Mouse (Mus musculus) embryo, embryonic 11.5 days (tissue): Measurements from ENCODE around the gene Sgk1.
"Not testable (repeated sequence)": the region's sequence is repeated elsewhere in the genome, so short reads cannot be mapped to it uniquely, and the experiment has no call there.

Source experiments
- DNase-seq: peaks from one replicate; pipeline ENCODE4 v3.0.0-alpha.2; 2012; ENCODE audit warnings: low read depth, low spot score

Sgk1 gene

DNA sequence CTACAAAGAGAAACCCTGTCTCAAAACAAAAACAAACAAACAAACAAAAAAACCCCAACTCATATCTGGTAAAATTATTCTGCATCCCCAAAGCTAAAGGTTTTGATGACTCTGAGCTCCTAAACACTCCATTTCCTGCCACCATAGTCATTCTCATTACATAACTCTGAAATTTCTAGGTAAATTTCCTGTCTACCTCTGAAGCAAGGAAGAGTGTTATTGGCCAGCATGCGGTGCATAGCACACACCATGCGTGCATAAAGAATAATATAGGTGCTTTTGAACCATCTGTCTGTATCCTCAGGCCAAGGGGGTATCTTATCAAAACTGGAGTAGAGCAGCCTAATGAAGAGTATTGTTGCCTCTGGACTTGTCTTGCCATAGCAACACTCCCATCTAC is 13.8 kb upstream of the Sgk1 start:
- DNase-seq: no peak

DNA sequence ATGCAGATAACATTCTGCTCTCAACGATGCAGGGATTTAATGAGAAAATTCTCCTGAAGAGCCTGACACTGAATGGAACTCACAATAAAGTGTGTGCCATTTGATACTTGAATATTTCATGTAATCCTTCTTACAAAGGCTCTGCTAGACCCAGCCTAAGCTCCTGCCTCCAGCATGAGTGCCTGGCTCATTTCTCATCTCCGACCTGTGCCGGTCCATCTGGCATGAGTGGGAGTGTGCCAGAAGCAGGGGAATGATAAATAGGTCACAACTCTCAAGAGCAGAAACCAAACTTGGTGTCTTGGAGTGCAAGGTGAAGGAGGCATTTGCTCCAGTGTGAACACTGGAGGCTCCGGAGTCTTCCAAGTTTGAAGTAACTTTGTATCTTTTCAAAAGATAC is 13.4 kb upstream of the Sgk1 start:
- no peak for DNase-seq

DNA sequence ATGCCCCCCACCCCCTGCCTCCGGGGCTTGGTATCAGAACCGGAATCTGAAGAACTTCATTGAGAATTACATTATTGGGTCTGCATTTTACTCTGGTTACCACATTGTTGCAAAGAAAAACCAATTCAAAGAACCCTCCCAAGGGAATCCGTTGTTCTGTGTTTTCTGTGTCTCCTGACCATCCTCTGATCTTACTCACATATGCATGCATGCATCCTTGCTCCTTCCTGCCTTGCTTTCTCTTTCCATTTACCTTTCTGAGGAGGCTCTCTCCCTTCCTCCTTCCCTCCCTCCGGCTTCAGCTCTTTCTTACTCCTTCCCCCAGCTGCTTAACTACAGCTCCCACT is 174 bp upstream of the Sgk1 start:
- no peak for DNase-seq

DNA sequence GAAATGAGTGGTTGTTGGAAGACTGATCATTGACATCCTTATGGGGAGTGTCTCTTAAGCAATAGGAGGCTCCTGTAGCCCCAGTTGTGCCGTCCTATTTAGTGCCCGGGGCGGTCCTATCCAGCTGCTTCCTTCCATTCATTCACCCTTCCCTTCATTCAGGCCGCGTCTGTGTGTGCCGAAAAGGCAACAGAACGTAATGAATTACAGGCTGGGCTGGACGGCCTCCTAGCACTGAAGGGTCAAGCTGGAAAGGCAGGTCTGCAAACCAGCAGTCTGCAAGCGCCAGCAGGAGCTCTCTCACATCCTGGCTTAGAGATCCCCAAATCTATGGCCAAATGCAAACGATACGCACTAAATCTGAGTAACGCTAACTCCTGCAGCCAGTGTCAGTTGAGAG is 1.6 kb downstream of the Sgk1 start:
- DNase-seq: no peak

DNA sequence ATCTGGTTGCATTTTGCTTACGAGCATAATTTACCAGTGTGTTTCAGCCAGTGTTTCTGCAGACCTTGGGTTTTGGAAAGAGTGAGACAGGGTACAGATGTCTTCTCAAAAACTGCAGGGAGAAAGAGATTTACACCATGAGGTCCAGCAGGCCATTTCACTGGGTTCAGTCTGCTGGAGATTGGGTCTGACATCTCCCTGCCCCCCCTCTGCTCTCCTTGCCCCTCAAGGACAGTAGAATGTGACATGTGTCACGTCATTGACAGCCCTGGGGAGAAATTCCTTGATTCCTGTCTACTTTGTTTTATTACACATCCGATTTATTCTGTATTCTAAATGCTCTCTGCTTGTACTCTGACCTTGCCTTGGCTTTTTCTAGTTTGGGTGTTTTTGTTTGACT is 2.5 kb downstream of the Sgk1 start:
- DNase-seq: no peak

DNA sequence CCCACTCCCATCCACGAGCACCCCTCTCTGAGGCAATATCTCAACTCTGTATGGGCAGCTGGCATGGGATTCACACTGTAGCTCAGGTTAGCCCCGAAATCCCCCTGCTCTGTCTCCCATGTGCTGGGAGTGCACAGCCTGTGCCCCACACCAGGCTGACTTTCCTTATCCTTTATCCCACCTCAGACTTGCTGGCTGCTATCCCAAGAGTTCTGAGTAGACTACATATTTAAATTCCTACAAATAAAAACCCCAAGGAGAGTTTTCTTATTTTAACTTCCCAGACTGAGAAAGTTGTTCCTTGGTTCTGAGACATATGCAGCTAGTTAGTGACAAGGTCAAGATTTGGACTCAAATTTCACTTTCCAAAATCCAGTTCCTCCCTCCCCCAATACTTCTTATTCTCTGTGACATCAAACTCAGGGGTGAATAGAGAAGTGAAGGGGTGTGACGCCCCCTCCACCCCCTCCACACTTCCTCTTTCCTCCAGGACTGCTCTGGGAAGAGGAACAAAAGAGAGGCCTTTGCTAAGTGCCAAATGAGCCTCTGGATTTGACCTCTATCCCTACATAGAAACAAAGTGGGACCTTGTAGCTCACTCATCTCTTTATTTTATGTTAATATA is 7.3 kb downstream of the Sgk1 start:
- no peak for DNase-seq

DNA sequence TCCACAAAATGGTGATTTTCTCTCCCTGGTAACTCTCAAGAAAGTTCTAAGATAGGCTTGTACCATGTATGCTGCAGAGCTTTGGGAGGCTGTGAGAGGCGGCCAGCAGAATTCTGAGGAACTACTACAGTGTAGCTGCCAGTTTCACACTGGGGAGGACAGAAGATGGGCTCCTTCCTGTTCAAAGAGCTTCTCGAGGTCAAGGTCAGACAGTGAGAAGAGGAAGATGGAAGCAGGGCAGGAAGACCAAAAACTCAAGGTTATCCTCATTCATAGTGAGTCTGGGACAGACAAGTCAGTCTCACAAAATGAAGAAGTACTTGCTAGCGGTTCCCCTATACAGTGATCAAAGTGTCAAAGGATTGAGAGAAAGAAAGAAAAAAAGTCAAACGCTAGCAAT is 8.3 kb downstream of the Sgk1 start:
- DNase-seq: no peak

DNA sequence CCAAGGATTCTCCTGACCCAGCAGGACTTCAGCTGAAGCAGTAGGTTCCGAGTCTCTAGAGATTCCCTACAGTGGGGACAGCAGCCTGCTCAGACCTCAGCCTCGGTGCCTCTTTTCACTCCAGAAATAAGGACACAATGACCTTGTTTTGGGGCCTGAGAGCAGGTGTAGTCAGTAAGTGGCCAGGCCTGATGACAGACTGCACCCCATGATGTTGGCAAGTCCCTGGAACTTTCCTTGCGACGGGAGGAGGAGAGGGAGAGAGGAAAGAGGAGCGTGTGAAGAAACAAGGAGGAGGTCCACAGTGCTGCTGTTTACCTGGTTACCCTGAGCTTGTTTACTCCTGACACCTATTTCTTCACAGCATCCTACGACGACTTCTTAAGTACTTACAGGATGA is 9.5 kb downstream of the Sgk1 start:
- DNase-seq: no peak

DNA sequence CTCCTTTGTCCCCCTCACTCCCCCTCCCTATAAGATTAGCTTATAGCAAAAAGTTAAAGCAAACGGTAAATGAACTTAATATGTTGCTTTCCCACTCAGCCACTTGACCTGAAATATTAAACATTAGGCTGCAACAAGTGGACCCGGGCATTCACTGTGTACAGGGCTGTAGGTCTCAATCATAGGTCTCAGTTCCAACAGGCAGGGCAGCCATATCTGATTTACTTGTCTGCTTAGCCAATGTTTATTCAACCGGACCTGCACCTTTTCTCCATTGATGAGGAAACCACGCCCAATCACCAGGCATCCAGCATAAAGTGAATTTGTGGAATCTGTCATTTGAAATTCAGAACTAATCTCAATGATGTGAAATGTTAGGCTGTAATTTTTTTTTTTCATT is 10.1 kb downstream of the Sgk1 start:
- DNase-seq: no peak

DNA sequence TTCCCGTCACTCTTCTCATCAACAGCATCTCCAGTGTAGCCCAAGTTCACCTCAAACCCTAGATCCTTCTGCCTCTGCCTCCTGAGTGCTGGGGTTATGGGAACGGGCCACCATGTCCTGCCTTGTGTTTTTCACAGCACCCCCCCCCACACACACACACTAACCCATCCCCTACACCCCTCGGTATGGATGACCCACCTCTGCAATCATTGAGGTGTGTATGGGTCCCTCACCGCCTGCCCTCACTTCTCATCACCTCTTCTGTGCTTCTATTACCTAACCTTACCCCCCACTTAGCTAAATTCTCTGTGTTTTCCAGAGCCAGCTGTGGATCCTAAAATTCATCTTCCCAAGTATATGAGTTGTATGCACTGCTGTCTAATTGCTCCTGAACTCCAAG is 16.4 kb downstream of the Sgk1 start:
- no peak for DNase-seq

DNA sequence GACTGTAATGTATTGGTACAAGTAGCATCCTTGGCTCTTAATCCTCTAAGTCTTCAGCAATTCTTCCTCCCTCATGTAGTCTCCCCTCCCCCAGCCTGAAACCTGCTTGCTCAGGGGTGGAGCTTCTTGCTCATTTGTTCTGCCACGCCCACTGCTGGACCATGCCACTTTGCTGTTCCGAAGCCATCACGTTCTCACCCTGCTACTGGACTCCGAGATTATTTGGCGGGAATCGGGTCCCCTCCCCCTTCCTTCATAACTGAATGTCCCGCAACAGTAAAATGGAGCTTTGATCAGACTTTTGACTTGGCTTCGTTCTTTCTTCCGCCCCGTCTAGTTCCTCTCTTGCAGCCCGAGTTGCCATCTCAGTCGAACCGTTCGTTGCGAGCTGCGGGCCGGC is 16.9 kb downstream of the Sgk1 start:
- not testable (repeated sequence) for DNase-seq

DNA sequence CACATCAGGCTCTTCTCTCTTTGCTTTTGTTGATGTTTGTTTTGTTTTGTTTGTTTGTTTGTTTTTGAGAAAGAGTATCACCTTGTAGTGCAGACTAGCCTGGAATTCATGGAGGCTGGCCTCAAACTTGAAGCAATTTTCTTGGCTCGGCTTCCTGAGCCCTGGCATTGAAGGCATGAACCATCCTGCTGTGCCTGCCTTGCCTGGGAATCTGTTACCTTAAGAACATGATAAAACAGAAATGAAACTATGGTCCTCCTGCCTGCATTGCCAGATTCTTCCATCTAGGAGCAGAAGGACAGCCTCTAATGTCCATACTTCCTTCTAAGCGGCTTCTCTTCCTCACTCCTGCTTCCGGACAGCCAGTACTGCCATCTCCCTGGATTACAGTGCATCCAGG is 17.4 kb downstream of the Sgk1 start:
- DNase-seq: no peak

DNA sequence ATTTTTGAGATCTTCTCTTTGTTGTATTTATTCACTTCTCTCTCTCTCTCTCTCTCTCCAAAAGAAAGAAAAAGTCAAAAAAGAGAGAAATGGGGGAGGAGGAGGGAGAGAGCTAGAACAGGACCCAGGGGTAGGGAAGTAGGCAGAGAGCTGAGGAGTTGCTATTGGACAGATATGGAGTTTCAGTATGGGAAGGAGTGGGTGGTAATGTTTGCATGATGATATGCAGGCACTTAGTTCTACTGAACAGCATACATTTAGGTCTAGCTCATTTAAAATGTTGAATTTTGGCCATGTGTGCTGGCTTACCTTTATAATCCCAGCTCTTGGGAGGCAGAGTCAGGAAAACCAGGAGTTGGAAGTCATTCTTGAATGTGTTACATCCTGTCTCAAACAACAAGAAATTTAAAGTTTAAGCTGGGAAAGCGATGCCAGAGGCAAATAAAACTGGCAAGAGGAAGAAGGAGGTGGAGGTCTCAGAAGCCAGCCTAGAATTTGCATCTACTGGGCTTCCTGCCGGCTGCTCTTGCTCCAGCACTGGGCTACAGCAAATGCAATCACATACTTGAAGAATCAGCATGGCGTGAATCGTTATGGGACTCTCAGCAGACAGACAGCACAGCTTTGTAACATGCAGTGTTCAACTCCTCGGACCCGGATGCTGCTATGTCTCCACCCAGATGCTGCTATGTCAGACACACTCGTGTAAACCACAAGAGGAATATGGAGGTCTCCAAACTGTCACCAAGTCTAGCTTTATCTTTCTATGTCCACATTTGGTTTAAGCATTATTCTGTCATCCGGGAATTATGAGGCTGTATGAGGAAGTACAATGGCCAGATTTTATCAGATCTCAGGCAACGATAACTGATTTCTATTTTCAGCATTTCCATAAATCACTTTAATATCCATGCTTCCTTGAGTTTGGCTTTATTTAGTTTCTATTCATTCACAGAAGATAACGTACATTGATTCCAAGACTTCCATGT is 20.5 kb downstream of the Sgk1 start:
- no peak for DNase-seq

DNA sequence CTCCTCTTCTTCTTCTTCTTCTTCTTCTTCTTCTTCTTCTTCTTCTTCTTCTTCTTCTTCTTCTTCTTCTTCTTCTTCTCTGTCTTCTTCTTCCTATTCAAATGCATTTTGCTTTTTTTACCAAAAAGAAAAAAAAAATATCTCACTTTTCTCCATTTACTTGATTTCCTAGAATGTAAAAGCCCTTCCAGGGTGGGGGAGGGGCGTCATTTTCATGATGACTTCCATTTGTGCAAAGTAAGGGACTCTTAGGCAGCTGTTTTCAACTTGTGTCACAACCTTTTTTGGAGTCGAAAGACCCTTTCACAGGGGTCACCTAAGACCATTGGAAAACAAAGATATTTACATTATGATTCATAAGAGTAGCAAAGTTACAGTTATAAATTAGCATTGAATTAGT is 22.2 kb downstream of the Sgk1 start:
- DNase-seq: no peak

DNA sequence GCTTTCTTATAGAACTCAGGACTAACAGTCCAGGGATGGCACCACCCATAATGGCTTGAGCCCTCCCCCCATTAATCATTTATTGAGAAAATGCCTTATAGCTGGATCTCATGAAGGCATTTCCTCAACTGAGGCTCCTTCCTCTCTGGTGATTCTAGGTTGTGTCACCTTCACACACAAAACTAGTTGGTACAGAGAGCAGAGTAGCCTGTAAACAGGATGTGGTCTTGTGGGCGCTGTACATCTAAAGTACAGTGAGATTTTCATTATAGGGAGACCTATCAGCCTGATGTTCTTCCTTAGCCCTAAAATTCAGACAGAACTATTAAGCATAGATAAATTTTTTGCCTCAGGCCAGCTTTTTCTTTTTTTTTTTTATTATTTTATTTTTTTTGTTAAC is 23.6 kb downstream of the Sgk1 start:
- no peak for DNase-seq

DNA sequence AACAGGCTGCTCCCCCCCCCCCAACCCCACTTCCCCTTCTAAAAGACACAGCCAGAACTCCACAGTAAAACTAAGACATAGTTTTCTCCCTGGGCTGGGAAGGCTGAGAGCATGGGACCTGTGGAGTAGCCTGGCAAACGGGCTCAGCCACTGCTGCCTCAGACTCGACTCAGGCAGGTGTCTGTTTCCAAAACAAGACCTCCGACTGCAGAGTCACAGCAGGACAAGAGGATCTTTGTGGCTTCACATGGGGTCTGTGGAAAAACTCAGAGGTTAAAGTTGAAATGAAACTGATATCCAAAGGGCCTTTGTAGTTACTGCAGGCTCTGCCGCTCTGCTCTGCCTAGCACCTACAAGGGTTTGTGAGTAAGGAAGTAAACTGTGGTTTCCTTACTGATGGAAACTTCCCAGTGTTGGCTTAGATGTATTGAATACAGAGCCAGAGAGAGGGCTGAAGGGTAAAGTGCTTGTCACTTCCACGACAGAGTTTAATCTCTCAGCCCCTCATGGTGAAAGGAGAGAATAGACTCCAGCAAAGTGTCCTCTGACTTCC is 25.0 kb downstream of the Sgk1 start:
- DNase-seq: no peak

DNA sequence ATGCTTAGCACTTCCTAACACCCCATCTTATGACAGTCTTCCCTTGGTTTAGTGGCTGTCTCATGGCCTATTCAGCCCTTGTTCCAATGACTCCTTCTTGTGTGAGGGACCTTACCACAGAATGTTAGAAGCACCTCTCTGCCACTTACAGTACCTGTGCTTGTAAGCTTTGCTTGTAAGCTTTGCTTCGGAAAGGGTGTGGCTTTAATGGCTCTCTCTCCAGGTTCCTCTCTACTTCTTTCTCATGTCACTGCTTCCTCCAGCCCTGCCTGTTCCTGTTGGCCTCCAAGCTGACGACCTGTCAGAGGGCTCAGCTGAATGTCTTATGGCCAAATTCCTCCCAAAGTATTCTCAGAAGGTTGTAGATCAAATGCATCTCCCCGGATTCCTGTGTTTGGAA is 25.8 kb downstream of the Sgk1 start:
- DNase-seq: no peak

DNA sequence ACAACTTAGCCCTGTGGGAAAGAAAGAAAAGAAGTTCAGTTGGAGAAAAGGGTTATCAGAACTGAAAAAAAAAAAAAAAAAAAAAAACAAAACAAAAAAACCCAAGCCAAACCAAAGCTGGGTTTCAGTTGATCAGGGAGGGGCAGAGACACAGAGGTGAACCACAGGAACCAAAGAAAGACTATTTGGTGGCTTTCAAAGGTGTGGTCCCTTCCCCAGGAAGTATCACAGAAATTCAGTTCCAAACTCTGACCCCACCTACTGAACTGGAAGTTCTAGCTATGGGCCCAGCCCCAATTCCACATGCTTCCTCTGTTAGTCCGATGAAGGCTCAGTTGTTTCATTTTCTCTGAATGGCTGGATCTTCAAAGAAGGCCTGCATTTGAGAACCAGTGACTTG is 26.7 kb downstream of the Sgk1 start:
- DNase-seq: no peak

DNA sequence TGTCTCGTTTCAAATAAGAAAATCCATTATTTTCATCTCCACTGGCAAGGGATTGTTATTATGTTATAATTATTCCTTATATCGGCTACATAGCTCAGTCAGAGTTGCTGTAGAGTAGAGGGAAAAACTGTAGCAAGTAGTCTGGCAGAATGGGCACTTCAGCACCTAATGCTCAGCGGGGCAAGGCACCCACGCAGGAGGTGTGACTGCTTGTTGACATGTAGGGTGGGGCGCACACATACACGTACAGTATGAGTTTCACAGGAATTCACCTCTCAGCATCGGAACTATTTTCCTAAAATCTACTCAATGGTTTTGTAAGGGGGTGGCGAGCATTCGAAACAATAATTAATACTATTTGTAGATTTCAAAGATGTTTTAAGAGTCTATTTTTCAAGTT is 28.4 kb downstream of the Sgk1 start:
- no peak for DNase-seq

DNA sequence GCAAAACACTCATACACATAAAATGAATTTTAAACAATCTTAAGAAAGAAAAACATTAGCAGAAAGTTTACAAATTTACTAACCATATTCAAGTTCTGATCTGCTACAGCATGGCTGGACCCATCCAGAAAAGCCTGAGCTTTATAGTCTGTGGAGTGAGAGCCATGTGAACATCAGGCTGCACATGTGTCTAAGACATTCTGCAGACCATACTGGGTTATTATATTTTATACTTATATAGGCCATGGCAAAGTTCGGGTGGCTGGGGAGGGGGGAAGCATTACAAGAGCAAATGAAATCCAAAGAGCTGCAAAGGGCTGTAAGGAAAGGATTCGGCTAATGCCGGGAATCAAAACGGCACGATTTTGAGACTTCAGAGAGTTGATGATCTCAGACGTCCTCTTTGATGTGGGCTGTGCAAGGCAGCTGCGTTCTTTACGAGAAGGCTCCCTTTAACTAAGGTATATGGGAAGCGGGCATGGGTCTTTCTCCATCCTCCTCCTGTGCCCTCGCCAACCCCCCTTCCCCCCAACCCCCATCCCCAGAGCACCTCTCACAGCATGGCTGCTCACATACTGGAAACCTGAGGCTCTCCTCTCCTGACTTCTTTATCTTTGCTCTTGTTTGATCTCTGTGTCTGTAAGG is 29.4 kb downstream of the Sgk1 start:
- no peak for DNase-seq

DNA sequence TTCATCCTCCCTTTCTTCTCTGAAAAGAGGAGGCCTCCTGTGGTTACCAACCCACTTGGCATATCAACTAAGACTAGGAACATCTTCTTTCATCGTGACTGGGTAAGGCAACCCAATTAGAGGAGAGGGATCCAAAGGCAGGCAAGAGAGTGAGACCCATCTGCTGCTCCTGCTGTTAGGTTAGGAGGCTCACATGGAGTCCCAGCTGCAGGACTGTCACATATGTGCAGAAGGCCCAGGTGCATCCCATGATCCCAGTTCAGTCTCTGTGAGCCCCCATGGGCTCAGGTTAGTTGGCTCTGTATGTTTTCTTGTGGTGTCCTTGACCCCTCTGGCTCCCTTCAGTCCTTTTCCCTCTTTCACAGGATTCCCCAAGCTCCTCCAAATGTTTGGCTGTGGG is 32.8 kb downstream of the Sgk1 start:
- no peak for DNase-seq

DNA sequence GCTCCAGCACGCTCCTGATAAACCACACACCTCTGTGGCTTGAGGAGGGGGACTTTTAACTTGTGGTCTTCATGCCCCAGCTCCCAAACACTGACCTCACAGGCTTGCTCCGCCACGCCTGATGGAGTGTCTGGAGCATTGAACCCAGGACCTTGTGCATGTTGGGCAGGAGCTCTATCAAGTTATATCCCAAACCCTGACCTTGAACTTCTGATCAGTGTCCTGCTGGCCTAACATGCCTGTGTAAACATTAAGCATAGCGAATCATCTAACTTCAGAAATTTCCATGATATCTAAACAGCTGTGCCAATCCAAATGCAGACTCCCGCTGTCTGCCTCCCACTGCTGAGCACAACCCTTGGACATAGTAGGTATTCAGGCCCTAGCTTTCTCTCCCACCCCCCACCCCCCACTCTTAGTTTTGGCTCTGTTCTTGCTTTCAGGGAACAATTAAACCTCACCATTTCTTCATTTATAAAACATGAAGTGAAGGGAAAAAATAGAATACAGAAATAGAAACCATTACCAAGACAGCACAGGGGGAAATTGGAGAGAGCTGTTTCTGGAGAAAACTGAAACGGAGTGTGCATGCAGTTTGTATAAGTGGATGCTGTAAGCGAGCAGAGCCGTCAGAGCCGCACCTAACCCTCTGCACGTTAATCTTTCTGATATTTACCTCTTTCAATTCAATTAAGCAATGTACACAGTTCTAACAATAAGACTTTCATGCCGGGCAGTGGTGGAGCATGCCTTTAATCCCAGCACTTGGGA is 34.5 kb downstream of the Sgk1 start:
- no peak for DNase-seq
